Comparison of ENCODE assay signal across 20 mouse cellular contexts in the genomic region with DNA sequence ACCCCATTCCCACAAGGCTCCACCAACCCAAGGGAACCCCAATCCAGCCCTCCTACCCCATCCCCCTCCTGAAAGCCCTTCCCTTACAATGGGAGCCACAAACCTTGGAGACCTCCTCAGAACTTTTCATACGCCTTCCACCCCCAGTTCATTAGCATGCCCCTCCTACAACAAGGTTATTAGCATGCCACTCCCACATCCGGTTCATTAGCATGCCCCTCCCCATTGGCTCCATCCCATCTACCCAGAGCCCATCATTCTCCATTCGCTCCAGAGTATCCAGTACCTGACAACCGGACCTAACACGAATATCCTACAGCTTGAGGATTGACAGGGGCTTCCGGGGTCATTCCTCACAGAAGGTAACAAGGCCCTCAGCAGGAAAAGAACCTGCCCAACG.
DNase-seq lines count a peak whose midpoint lies in the region; ATAC-seq lines count a peak whose summit lies in the region.
"Had no signal": no experiment of that assay in that cellular context is flagged by ENCODE, and none has a peak within 500 bp of the region (broad histone marks: within the 10 kb centered on the region; RNA-seq: fewer than 3 reads in every experiment).

No protein-coding gene starts in this region.

- H3K27me3 ChIP-seq in forebrain, embryonic 12.5 days = 0 out of 2 replicates have a peak, but pooled peaks cover 3% of the 10 kb centered on the region
- H3K27me3 ChIP-seq in forebrain, embryonic 10.5 days (ENCODE audit: poor library complexity, severe bottlenecking) = no peaks in the 10 kb centered on the region
- H3K27me3 ChIP-seq: embryonic facial prominence, embryonic 12.5 days; forebrain, embryonic 13.5 days; forebrain, embryonic 15.5 days had no signal

- H3K4me1 ChIP-seq in forebrain, embryonic 12.5 days = no peaks in the 10 kb centered on the region
- no peaks in the 10 kb centered on the region for H3K4me1 ChIP-seq in forebrain, embryonic 10.5 days
- H3K4me1 ChIP-seq: forebrain, embryonic 13.5 days; forebrain, embryonic 15.5 days had no signal

- no peak overlapping the region for H3K9ac ChIP-seq in forebrain, embryonic 12.5 days
- H3K9ac ChIP-seq: embryonic facial prominence, embryonic 12.5 days; forebrain, embryonic 13.5 days; forebrain, embryonic 15.5 days; forebrain, postnatal 0 days had no signal

- no peak for DNase-seq in forebrain, embryonic 10.5 days (ENCODE audit: extremely low spot score, low spot score)
- DNase-seq in ES-CJ7 (ENCODE audit: low read depth, low spot score) (peak; percentile 42), ZHBTc4 (ENCODE audit: low read depth, low spot score) (peak; percentile 81)
- DNase-seq in kidney, adult 11 months = no peak
- DNase-seq: adrenal gland, adult 2 months; adrenal gland, postnatal 10 days; adrenal gland, postnatal 25 days; B cell, adult 2 months; cerebellum, adult 11 months; cerebellum, adult 18-20 months; cerebellum, adult 9-10 months; cerebellum, postnatal 10 days; cerebellum, postnatal 25 days; forebrain, postnatal 0 days had no signal

- ATAC-seq in forebrain, embryonic 12.5 days (ENCODE audit: low FRiP score) = 0 out of 2 replicates have a peak, but pooled peaks have one; percentile 33
- ATAC-seq: CD4-positive, CD25-positive, alpha-beta regulatory T cell, adult 4 months; forebrain, embryonic 13.5 days; forebrain, embryonic 15.5 days; forebrain, postnatal 0 days had no signal

- H3K9me3 ChIP-seq in forebrain, embryonic 12.5 days = no peaks in the 10 kb centered on the region
- H3K9me3 ChIP-seq in forebrain, embryonic 10.5 days = no peaks in the 10 kb centered on the region
- H3K9me3 ChIP-seq: embryonic facial prominence, embryonic 10.5 days; embryonic facial prominence, embryonic 12.5 days; forebrain, embryonic 13.5 days; forebrain, embryonic 15.5 days had no signal

- no peaks in the 10 kb centered on the region for H3K36me3 ChIP-seq in forebrain, embryonic 12.5 days (replicated peaks)
- H3K36me3 ChIP-seq in forebrain, embryonic 10.5 days (replicated peaks) = no peaks in the 10 kb centered on the region
- H3K36me3 ChIP-seq: embryonic facial prominence, embryonic 10.5 days; embryonic facial prominence, embryonic 12.5 days; forebrain, embryonic 15.5 days had no signal

- no peak overlapping the region for H3K27ac ChIP-seq in forebrain, embryonic 12.5 days
- H3K27ac ChIP-seq in forebrain, embryonic 10.5 days = no peak overlapping the region
- H3K27ac ChIP-seq: embryonic facial prominence, embryonic 10.5 days; embryonic facial prominence, embryonic 12.5 days; forebrain, embryonic 13.5 days; forebrain, embryonic 15.5 days had no signal

- no peak overlapping the region for H3K4me3 ChIP-seq in forebrain, embryonic 12.5 days (replicated peaks)
- no peak overlapping the region for H3K4me3 ChIP-seq in forebrain, embryonic 10.5 days
- H3K4me3 ChIP-seq: embryonic facial prominence, embryonic 10.5 days; embryonic facial prominence, embryonic 12.5 days; forebrain, embryonic 13.5 days; forebrain, embryonic 15.5 days had no signal

- 80% methylated on average over 7 of the region's 7 CpGs for WGBS in forebrain, embryonic 12.5 days
- 79% methylated on average over 7 of the region's 7 CpGs for WGBS in forebrain, embryonic 10.5 days

- H3K4me2 ChIP-seq in forebrain, embryonic 12.5 days = no peak overlapping the region
- H3K4me2 ChIP-seq: embryonic facial prominence, embryonic 12.5 days; forebrain, embryonic 13.5 days; forebrain, embryonic 15.5 days had no signal

Comparison
In these comparisons a context has a peak if more than half of its experiments do, and no peak if none do; other contexts are left out.
1. DNase-seq: peak in ES-CJ7 (single experiment) and ZHBTc4 (single experiment); none in forebrain, embryonic 10.5 days (single experiment) and kidney, adult 11 months (single experiment).